Mouse (Mus musculus): ENCODE data around the gene Tubb2a.

DNA sequence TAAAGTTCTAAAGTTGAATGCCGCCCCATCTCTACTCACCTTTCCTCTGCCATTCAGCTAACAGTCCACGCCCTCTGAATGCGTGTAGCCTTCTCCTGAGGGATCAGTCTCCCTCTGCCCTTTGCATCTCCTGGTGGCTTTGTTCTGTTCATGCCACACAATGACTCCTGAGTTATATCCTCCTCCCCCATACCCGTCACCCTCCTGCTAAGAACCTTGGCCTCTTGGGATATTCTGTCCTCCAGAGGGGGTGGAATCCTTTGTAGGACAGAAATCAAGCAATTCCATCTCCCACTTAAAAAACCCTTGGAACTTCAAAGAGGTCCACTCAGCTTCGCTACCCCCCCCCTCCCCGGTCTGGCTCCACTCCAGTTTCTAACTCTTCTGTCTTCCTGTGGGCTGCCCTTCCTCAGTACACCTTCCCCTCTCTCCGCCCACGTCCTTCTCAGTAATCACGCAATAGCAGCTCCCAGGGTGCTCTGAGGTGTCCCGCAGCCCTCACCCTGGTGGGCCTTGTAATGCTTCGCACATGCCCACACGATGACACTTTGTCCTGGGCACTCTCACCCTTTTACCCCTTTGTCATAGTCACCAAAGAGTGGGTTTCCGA, 24.0 kb downstream of the Tubb2a start:
- TF ChIP-seq POLR2A (IDR thresholded peaks at IDR 0.05; ENCODE audit: borderline replicate concordance, extremely low read depth, insufficient read depth, insufficient read length, poor library complexity, severe bottlenecking) (no peak), CTCF (IDR thresholded peaks at IDR 0.05; ENCODE audit: borderline replicate concordance, extremely low read depth, insufficient read depth, insufficient read length) (no peak)

Data from brain, embryonic 14.5 days (tissue).